Mouse (Mus musculus) hindlimb bud, embryonic 11.5 days (tissue): Measurements from ENCODE around the gene Cradd.

Experiments
- DNase-seq: peaks from one replicate; pipeline ENCODE4 v3.0.0-alpha.2; 2012; ENCODE audit warnings: low read depth, low spot score; ENCODE audit errors: extremely low spot score

The Cradd gene

GRCm38 (mm10) chr10:95334826-95335225, 10.9 kb upstream of the Cradd start:
- no peak for DNase-seq

DNA sequence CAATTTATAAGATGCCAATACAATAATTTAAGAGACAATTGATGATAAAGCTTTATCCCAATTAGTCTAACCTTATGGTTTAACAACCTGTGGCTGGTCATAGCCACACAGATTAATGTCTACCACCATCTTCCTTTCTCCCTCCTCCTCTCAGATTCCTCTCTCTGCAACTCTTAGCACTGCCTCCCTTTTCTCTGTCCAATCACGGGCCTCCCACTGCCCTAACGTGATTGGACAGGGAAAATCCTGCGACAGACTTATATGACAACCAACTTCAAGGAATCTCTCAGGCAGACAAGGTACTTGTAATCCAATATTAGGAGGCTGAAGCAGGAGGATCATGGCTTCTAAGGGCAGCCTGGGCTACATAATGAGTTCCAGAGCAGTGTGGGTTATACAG, 8.7 kb upstream of the Cradd start:
- DNase-seq = no peak

- no peak for DNase-seq
Observed at GRCm38 (mm10) chr10:95330375-95331363, 6.7 kb upstream of the Cradd start.

DNA sequence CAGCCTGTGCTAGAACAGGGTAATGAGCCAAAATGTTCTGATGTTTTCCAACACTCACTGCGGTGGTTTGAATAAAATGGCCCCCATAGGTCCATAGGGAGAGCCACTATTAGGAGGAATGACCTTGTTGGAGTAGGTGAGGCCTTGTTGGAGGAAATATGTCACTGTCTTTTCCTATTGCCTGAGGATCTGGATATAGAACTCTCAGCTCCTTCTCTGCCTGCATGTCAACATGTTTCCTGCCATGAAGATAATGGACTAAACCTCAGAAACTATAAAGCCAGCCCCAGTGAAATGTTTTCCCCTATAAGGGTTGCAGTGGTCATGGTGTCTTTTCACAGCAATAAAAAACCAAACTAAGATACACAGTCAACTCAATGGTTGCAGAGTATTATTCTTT, 6.0 kb upstream of the Cradd start:
- no peak for DNase-seq

DNA sequence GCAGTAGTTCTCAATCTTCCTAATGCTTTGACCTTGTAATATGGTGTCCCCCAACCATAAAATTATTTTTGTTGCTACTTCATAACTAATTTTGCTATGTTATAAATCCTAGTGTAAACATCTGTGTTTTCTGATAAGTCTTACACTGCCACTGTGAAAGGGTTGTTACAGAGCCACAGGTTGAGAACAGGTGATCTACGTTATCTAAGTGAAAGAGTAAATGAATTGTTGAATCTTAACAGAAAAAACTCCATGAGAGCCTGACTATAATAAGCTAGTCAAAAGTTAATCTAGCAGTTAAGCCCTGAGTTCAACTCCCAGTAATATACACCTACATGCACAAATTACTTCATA, 322 bp upstream of the Cradd start:
- no peak for DNase-seq

DNA sequence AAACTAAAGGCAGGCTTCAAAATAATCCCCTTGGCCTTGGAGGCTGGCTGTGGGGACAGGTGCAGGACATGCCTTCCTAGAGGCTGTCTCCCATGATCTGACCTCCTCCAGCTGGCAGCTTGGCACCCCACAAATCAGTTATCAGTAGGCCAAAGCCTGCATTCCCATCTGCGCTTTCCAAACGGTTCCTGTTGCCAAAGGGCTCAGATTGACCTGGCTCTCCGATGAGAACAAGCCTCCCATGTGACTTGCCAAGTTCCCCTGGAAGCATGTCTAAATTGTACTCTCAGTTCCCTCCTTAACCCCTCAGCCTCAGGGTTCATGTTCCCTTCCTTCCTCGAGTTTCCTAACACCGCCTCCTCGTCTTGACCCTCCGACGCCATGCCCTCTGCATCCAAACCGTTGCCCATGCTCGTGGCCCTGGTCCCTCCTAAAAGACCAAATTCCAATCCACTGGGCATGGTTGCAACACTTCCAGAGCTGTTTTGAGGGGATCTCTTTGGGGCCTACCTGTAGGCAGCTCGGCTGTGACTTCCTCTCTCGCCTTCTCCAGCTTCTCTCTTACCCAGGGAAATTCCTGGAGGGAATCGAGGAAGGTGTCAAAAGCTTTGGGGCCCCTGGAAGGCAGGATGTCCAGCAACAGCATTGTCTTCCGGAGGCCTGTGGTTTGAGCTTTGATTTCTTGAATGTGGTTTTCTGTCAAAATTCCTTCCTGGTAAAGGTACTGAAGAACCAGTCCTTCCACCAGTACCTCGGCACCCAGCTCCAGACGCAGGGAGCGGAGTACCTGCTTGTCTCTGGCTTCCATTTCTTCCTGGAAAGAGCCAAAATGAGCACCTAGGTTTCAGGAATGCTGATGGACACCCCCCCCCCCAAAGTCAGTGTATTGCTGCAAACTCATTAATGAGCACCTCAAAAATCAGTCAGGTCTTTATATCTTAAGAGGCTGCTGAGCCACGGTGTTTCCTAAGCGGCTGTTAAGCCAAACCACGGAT, 1.6 kb downstream of the Cradd start:
- no peak for DNase-seq

DNA sequence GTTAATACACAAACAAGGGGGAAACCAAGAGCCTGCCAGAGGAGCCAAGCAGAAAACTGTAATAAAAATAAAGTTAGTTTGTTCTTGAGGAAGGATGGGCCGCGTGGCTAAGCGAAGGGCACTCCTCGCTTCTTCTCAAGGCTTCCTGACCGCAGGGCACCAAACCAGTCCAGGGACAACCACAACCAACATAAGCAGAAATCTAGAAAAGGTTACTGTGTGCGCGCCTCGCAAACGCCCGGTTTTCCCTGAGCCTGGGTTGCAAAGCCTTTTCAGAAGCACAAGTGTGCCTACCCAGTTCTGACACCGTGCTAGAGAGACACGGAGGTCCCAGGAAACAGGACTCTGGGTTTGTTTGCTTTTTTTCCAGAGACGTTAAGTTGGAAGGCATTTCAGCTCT, 4.9 kb downstream of the Cradd start:
- no peak for DNase-seq

DNA sequence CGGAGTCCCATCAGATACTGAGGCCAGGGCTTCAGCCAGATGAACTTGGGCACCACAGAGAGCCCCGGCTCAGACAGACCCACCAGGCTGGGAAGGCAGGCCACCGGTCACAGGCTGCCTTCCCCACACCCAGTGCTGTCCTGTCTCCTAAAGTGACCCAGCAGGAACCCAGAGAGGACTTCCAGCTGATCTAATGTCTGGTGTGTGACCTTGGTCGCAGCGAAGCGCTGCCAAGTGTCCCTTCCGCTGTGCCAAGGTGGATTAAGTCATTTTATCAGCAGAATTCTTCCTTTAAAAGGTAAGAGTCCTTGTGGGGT, 5.6 kb downstream of the Cradd start:
- no peak for DNase-seq

- DNase-seq = no peak
Observed at GRCm38 (mm10) chr10:95317581-95318391, 6.1 kb downstream of the Cradd start.

DNA sequence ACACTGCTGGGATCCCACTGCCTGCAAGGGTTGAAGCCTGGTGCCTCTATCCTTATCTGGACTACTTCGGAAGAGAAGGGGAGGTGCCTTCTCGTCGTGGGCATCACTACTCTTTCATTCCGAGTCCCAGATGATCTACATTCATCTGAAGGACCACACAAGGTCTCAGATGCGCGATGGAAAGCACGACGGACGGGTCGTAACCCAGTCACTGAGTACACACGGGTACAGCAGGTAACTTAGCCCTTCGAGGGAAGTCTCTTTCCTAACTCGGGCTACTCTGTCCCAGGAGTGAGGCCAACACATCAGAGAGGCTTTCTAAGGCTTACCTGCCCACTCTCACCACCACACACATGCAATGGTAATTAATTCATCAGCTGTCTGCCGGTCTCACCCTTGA, 6.8 kb downstream of the Cradd start:
- no peak for DNase-seq

DNA sequence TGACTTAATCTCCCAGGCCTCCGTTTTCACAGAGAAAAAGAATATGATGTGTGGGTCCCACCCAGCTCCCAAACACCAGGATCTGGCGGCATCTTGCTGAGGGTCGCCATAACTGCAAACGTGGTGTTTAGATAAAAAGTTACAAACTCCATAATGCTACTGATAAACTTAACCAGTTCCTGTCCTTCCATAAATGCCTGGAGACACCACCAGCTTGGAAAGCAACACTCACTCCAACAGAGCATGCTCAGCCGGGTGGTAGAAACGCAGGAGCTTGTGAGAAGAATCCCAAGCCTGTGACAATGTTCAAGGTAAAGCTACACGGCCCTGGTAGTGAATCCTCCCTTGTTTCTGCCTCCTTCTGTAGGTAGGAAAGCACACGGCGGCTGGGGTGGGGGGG, 7.3 kb downstream of the Cradd start:
- DNase-seq = no peak

DNA sequence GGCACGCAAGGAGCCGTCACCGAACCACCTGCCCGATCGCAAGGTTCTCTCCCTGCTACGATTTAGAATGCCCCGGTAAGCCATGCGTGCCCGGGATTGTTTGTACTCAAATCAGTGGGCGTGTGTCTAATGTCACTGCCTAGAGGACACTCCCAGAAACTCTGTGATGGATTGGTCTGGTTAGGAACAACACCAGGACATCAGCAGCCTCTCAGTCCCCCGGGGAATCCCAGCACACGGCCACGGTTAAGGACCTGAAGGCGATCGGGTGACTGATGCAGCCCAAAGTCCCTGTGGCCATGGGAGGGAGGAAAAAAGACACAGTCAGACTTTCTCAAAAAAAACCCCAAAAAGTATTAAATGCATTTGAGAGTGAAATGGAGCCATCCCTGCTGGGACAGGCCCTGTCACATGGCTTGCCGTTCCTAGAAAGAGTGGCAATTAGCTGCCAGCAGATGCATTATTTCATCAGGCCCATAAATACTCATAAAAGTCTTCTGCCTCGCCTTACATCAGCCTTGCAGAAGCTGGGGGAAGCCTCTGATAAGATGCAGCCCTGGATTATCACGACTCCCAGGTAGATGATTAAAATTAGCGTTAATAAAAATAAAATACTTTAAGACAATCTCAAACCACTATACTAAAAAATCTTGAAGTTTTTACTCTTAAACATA, 8.0 kb downstream of the Cradd start:
- DNase-seq = no peak

- DNase-seq = no peak
Observed at GRCm38 (mm10) chr10:95315321-95315720, 8.6 kb downstream of the Cradd start.

DNA sequence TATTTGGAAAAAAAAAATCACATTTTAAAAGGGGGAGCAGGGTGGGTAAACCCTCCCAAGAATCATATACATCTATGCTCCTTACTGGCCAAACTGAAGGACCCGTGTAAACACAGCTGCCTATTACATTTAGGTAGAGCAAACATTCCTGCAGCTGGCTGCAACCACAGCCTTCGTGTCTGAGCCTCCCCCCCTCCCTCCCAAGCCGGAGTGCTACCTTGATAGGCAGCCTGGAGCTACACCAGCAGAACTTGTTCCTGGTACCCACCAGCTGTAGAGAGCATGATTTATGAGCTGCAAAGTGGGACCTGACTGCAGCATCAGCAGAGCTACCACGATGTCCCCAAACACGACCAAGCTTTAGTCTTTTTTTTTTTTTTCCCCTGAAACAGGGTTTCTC, 9.9 kb downstream of the Cradd start:
- no peak for DNase-seq

DNA sequence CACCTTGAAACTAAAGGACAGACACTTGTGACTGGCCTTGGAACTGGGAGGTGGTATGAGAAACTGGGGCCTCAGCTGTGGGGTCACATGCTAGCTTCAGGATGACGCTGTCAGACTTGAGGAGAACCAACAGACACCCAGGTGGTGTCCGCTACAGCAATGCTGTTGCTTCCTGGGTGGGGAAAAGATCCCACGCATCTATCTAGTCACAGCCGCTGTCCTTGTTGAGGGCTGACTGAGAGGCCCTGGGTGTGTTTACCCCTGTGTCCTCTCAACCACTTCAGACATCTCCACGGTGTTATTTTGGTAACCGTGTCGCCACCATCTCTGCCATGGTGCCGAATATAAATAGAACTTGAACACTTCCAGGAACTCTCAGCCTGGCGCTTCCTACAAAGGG, 10.4 kb downstream of the Cradd start:
- no peak for DNase-seq

- no peak for DNase-seq
Observed at GRCm38 (mm10) chr10:95310688-95311441, 13.1 kb downstream of the Cradd start.

- DNase-seq = no peak
Observed at GRCm38 (mm10) chr10:95309412-95310322, 14.3 kb downstream of the Cradd start.

DNA sequence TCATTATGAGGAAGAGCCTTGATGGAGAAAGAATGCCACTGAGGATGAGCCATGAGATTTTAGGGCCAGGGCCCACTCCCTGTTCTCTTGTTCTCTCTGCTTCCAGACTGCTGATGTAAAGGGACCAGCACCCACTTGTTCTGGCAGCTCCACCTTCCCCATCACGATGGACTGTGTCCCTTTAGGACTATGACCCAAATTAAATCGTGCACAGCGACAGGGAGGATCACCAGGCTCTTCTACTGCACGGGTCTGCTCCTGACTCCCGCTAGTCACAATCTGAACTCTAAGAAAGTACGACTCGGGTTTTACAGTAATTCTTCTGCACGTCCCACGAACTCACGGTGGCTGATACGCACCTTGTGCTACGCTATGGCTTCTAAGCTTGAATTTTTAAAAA, 14.9 kb downstream of the Cradd start:
- no peak for DNase-seq

DNA sequence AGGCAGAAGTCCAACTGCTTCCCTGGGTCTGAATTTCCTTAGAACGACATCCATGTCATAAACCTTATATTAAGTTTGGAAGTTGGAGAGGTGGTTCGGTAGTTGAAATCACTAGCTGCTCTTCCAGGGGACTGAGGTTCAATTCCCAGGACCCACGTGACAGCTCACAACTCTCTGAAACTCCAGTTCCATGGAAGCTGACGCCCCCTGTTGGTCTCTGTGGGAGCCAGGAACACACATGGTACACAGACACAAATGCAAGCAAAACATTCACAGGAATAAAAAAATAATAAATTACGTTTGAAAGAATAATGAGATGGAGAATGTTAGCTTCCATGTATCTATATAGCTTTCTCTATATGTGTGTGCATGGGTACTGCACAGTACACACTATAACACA, 16.0 kb downstream of the Cradd start:
- DNase-seq = no peak
